Mouse (Mus musculus): ENCODE measurements at regions not wholly inside any gene's neighbourhood (a gene's known extent, or its start where the extent isn't known, plus 50 kb on each side); places are given as distances from the start of the nearest gene placed in this dataset.
A peak's percentile ranks its signal among the peaks of the same experiment; 100 is the strongest.

GRCm38 (mm10) chr2:48211804-48212203 is 602.1 kb upstream of the Acvr2a start:
- intact Hi-C loops (cut with DNase I): no loop called here
- no peak for DNase-seq

- intact Hi-C loops (cut with DNase I): no loop called here
- DNase-seq: peak; percentile 2
Observed at GRCm38 (mm10) chr2:48220771-48221170, 593.1 kb upstream of the Acvr2a start.

GRCm38 (mm10) chr2:48223084-48223799 is 590.7 kb upstream of the Acvr2a start:
- no peak for DNase-seq
- intact Hi-C loops (cut with DNase I): no loop called here

- DNase-seq: no peak
- intact Hi-C loops (cut with DNase I): no loop called here
Observed at GRCm38 (mm10) chr2:48250174-48250573, 563.7 kb upstream of the Acvr2a start.

GRCm38 (mm10) chr2:48260299-48260698 is 553.6 kb upstream of the Acvr2a start:
- no peak for DNase-seq
- intact Hi-C loops (cut with DNase I): no loop called here

All from left cerebral cortex, postnatal 4 days (tissue).